Mouse (Mus musculus): ENCODE measurements around the gene Rpsa.

Gene Rpsa

GRCm38 (mm10) chr9:120114051-120114788 is 13.3 kb upstream of the Rpsa start:
- DNase-seq = no peak

DNA sequence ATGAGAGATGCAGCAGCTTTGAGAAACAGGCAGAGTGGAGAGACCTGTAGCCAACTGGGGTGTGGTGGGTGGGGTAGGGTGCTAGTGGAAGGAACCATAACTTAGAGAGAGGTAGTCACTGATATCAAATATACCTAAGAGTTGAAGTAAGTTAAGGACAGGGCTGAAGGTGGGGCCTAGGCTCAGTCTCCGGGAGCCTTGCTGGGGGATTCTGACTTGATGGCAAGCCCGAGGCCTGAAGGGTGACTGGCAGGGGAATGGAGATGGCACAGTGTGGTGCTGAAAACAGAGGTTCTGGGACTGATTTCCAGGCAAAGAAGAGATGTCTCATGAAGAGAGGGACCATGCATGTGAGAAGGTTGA is 12.7 kb upstream of the Rpsa start:
- DNase-seq = no peak

GRCm38 (mm10) chr9:120115580-120115979 is 11.9 kb upstream of the Rpsa start:
- DNase-seq = no peak

GRCm38 (mm10) chr9:120116184-120116624 is 11.3 kb upstream of the Rpsa start:
- DNase-seq = no peak

DNA sequence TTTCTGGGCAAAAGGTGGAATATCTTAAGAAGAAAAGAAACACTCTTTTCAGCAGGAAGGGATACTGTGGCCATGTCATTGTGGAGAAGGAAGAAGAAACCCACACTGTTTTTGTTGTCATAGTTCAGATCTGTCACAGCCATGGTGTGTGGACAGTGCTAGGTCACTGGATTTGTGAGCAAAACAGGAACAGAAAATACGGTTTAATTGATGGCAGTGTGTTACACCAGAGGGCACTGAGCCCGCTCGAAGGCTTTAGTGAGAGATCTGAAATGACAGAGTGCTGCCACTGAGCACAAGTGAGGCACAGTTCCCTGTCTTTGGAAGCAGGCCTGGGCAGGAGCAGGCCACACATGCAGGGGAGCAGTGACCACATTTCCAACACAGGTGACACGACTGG is 9.3 kb upstream of the Rpsa start:
- DNase-seq = no peak

- no peak for DNase-seq
These were observed 7.0 kb upstream of the Rpsa start for GRCm38 (mm10) chr9:120120503-120120902.

DNA sequence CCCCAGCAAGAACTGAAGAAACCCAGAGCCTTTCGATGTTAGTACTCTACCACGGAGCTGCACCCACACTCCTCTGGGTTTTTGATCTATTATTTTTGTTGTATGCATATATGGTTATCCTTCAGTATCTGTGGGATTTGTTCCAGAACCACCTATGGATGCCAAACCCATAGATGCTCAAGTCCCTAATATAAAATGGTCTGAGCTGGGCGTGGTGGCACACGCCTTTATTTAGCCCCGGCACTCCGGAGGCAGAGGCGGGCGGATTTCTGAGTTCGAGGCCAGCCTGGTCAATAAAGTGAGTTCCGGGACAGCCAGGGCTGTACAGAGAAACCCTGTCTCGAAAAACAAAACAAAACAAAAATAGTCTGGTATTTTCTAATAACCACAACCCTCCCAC is 621 bp upstream of the Rpsa start:
- no peak for DNase-seq

GRCm38 (mm10) chr9:120129276-120129675 is 1.8 kb downstream of the Rpsa start:
- no peak for DNase-seq

DNA sequence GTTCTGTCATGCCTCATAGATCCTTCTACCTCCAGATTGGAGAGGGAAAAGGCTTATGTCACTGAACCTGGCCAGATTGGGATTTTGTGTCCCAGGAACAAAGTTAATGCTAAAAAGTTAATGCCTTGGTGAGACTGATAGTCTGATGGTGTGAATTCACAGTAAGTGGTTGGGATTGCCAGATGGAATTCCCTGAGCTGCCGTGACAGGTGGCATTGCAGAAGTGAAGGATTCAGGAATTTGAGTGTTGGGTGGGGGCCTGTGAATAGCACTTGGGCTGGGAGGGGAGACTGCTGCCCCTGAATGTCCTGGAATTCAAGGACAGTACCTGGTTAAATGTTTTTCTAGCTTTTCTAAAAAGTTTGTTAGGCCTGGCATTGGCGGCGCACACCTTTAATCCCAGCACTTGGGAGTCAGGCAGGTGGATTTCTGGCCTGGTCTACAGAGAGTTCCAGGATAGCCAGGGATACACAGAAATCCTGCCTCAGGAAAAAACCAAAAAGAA is 4.3 kb downstream of the Rpsa start:
- no peak for DNase-seq

DNA sequence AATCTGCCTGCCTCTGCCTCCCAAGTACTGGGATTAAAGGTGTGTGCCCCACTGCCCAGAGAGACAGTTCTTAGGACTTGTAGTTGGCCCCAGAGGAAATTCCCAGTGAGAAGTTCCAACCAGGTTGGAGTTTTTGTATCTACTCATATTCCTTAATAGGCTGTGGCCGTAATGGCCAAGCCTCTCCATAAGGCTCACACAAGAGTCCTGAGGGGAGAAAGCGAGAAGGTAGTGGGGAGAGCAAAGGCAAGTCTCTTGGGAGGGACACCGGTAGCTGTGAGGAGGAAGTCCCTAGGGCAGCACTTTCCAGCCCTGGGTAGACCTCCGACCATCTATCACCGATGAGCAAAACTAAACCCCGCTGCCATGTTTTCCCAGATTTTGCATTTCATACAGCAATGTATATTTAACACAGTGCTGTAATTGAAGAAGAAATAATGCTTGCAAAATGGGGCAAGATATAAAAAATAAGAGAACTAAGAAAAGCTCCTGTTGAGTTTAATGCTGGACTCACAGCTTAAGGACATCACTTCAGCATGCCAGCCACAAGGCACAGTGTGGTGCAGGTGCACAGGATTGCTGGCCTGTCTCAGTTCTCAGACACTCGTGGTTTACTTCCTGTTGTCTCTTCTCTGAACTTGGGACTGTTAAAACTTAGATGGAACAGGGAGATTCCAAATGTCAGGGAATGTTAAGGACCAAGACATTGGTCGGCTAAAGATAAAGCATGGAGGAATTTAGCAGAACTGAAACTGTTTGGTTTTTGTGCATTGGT is 5.7 kb downstream of the Rpsa start:
- DNase-seq = no peak

GRCm38 (mm10) chr9:120133755-120134475 is 6.4 kb downstream of the Rpsa start:
- DNase-seq = no peak

GRCm38 (mm10) chr9:120134529-120135160 is 7.2 kb downstream of the Rpsa start:
- no peak for DNase-seq

DNA sequence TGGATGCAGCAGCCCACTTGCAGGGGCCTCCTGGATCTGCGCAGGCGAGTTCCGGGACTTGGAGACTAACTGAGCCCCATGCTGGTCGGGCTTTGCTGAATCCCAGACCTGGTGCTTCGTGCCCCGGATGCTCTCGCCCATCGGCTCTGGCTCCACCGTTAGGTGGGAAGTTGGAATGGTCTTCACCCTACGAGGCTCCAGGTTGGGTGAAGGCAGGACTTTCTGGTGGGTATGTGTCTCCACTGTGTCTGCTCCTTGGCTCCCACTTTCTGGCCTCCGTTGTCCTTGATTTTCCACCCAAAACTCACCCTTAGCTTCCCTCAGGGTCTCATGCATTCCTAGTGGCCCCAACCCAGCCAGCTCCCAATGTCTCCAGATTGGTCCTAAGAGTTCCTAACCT is 8.0 kb downstream of the Rpsa start:
- DNase-seq = no peak

DNA sequence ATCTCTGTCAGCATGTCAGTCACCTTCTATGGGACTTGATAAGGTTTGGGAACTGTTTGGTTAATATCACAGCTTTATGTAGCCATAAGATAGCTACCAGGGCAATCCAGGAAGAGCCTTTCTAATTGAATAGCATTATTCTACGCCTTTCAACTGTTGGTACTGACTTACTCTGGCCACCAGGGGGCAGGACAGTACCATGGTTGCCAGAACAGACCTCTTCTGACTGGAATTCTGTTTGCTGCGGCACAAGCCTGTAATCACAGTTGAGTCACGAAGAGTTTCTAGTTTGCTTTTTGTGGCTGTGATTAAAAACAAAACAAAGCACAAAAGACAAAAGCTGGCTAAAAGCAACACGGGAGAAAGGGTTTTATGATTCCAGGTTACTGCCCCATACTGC is 13.2 kb downstream of the Rpsa start:
- DNase-seq = peak; percentile 70

- DNase-seq = no peak
These were observed 17.0 kb downstream of the Rpsa start for GRCm38 (mm10) chr9:120144474-120144873.

- DNase-seq = no peak
These were observed 21.8 kb downstream of the Rpsa start, which contains the start of gene Mobp for GRCm38 (mm10) chr9:120149222-120149828. Gene Mobp, plus strand, starts transcription at chr9:120149707.

DNA sequence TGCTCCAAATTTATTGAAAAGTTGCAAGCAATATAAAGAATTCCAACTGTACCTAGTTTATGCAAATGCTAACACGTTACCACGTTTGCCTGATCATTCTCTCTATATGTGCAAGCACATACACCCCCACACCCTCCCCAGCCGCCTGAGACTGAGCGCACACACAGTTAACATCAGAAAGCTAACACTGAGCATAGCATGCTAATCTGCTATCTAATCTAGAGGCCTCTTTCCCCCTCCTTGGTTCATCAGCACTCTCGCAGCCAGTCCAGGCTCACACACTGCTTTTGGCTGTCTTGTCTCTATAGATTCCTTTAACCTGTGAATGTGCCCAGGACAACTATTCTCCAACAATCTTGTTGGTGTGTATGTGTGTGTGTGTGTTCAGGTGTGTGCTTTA is 23.7 kb downstream of the Rpsa start:
- no peak for DNase-seq

DNA sequence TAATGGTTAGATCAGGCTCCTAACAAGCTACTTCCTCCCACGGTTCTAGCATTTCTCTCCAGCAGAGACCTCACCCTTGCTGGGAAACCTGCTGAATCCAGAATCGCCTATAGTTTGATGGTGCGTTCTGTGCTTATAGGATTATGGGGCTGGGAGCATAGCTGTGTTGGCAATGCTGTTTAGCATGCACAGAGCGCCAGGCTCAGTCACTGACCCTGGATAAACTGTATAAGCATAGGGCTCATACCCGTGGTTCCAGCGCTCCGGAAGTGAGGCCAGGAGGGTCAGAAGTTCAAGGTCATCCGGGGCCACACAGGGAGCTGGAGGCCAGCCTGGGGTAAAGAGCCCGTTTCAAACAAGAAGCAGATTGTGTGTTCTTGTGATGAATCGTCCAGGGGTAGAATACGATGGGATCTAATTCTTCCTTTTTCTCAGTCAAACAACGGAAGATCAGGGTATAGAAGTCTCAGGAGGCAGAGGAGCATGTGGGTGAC is 24.5 kb downstream of the Rpsa start:
- DNase-seq = no peak

DNA sequence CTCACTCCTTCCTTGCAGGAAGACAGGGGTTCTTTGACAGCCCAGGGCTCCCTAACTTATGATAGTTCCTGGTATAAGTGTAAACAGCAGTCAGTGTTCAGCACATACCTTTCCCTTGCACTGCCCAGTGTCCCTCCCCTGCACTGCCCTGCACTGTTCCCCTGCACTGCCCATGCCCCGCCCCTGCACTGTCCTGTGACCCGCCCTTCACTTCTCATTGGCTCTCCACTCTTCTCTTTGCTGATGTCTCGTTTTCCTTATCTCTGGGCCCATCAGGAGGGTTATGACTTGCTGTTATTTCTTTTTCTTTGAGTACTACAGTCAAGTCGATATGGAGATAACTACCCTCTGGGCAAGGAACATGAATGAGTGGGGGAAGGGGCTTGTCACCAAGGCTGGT is 30.6 kb downstream of the Rpsa start:
- no peak for DNase-seq

DNA sequence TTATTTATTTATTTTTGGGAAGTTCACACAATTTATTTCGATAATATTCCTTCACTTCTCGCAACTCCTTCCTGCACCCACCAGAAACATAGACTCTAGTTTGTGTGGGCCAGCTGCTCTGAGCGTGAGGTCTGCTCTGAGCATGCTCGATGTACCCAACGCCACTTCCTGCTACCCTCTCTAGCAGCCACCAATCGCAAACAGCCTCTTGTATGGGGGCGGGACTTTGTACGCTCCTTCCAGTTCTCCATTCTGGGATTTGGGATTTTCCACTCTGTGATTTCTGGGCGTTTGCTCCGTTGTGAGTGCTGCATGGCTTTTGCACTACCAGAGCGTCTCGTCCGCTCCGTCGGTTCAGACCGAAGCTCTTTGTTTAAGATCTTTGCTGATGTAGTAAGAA is 36.4 kb downstream of the Rpsa start:
- no peak for DNase-seq

DNA sequence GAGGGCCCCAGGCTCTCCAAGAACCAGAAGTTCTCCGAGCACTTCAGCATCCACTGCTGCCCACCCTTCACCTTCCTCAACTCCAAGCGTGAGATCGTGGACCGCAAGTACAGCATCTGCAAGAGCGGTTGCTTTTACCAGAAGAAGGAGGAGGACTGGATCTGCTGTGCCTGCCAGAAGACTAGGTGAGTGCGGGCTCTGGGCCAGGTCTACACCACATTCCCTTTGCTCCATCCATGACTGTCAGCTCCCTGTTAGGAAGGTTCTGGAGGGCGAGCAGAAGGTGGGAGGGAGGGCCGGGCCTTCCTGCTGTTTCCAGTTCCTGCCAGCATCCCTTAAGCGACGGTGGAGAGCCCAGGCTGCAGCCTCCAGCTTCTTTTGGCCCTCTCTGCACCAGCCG is 40.3 kb downstream of the Rpsa start:
- DNase-seq = no peak

GRCm38 (mm10) chr9:120171295-120171694 is 43.8 kb downstream of the Rpsa start:
- peak; percentile 46 for DNase-seq
